Mouse (Mus musculus): Measurements from ENCODE around the gene Kif2a.

- no peak for TF ChIP-seq MAFK (IDR thresholded peaks at IDR 0.05; ENCODE audit: insufficient read depth, low read depth, low read length)
- TF ChIP-seq ZNF384 (IDR thresholded peaks at IDR 0.05; ENCODE audit: low read depth, low read length), result no peak
- TF ChIP-seq ZC3H11A (IDR thresholded peaks at IDR 0.05; ENCODE audit: borderline replicate concordance, low read depth, low read length), result no peak
- no peak for TF ChIP-seq CHD2 (IDR thresholded peaks at IDR 0.05; ENCODE audit: low read depth, low read length)
These were observed 3.7 kb upstream of the Kif2a start for GRCm38 (mm10) chr13:107025663-107026062.
